Mouse (Mus musculus): ENCODE data around the gene 1500009C09Rik. TPM values are rescaled to one million over a fixed set of nuclear protein-coding genes. Genes with fewer than 3 reads are reported as not detected.

1500009C09Rik gene
- polyA plus RNA-seq, 1 experiment from 2014 or later: 0.68 TPM

DNA sequence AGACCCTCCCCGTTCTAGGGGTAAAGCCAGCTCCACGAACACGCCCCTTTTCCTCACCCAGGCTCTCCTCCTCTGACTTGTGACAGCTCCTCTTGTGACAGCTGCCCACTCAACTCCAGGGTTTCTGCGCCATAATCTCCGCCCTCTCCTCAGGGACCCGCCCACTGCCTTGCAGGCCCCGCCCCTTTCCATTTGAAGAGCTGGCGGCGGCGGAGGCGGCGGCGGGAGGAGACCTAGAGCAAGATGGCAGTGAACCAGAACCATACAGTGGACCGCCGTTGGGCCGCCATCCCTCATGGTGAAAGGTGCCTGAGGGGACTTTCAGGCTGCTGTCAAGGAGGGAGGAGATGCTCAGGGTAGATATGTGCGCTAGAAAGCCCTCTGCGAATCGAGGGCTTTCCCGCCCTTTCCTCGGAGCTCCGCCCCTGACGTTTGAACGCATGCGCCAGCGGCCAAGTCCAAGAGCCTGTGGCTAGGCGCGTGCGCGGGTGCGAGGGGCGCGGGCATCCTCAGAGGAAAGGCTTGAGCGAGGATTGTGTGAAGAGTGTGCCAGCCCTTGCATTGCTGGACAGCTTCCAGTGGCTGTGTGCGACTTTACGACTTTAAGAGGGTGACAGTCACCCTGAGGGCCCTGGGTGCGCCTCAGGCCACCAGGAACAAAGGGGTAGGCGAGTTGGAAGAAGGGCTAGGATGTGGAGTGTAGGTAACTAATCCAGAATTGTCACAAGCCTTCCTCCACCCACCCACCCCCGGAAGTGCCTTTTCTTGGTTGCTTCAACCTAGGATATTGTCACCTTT is 46.8 kb downstream of the 1500009C09Rik start, which contains the start of gene Wbp2nl:
Wbp2nl (plus strand) TSS at position 191 of the 798 bp plus-strand sequence.
- Histone ChIP-seq H3K36me3 (ENCODE audit: control insufficient read depth, insufficient read depth, low read length) (no peaks in the 10 kb centered on the region), H3K4me2 (ENCODE audit: low read depth) (no peak within 1 kb of the TSS), H3K4me1 (ENCODE audit: control insufficient read depth, insufficient read depth, low read length) (peaks cover 4% of the 10 kb centered on the region), H3K9ac (ENCODE audit: low read length) (no peak within 1 kb of the TSS), H3K9me3 (ENCODE audit: control insufficient read depth, low read length) (no peaks in the 10 kb centered on the region), H3K4me3 (ENCODE audit: low read depth, low read length) (no peak within 1 kb of the TSS), H3K27ac (ENCODE audit: low read depth, low read length) (no peak within 1 kb of the TSS), H3K27me3 (ENCODE audit: control insufficient read depth, insufficient read depth, low read length) (no peaks in the 10 kb centered on the region)
- 54% methylated on average over 39 of the region's 39 CpGs for WGBS
- DNase-seq (ENCODE audit: low spot score): no peak
- no peak for ATAC-seq (ENCODE audit: insufficient read depth, low FRiP score, low TSS enrichment)

DNA sequence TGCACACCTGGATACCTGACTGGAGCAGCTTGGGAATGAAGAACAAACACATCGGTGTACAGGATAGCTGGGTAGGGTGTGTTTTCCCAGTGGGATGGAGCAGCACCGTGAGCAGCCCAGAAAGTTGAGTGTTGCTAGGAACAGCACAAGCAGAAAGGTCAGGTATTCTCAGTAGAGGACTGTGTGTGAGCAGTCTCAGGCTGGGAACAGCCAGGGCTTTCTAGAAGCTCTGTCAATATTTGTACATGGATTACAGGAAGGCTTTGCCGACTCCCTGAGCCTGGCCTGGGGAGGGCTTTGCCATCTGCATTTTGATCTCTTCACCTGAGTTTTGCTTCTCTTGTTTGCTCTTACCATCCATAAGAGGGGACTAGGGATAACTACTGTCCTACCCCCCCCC is 54.9 kb downstream of the 1500009C09Rik start:
- H3K9ac ChIP-seq (ENCODE audit: low read length): no peak overlapping the region
- H3K36me3 ChIP-seq (ENCODE audit: control insufficient read depth, insufficient read depth, low read length): no peaks in the 10 kb centered on the region
- H3K4me3 ChIP-seq (ENCODE audit: low read depth, low read length): no peak overlapping the region
- H3K4me2 ChIP-seq (ENCODE audit: low read depth): no peak overlapping the region
- H3K27ac ChIP-seq (ENCODE audit: low read depth, low read length): no peak overlapping the region
- no peak for DNase-seq (ENCODE audit: low spot score)
- H3K27me3 ChIP-seq (ENCODE audit: control insufficient read depth, insufficient read depth, low read length): no peaks in the 10 kb centered on the region
- WGBS: 78% methylated on average over 3 of the region's 3 CpGs
- H3K9me3 ChIP-seq (ENCODE audit: control insufficient read depth, low read length): no peaks in the 10 kb centered on the region
- H3K4me1 ChIP-seq (ENCODE audit: control insufficient read depth, insufficient read depth, low read length): no peaks in the 10 kb centered on the region
- no peak for ATAC-seq (ENCODE audit: insufficient read depth, low FRiP score, low TSS enrichment)

DNA sequence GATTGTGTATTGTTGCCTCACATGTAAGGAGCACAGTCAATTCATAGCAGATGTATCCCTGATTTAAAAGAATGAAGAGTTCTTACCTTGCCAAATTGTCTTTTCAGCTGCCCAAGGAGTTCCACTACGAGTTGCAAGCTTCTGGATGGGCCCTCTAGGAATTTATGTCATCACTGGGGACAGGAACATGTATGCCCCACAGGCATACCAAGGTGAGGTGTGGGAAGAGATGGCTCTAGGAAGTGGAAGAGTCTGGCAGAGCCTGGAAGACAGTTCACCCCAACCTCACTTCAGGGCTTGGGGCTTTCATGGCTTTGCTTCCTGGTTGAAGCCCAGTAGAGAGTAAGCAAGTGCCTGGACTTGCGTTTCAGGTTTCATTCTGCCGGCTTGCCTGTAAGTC is 56.2 kb downstream of the 1500009C09Rik start:
- DNase-seq (ENCODE audit: low spot score) (no peak), ATAC-seq (ENCODE audit: insufficient read depth, low FRiP score, low TSS enrichment) (no peak)
- no peaks in the 10 kb centered on the region for H3K27me3 ChIP-seq (ENCODE audit: control insufficient read depth, insufficient read depth, low read length)
- no peak overlapping the region for H3K9ac ChIP-seq (ENCODE audit: low read length)
- H3K27ac ChIP-seq (ENCODE audit: low read depth, low read length): no peak overlapping the region
- H3K4me2 ChIP-seq (ENCODE audit: low read depth): no peak overlapping the region
- no peaks in the 10 kb centered on the region for H3K4me1 ChIP-seq (ENCODE audit: control insufficient read depth, insufficient read depth, low read length)
- WGBS: 79% methylated on average over 3 of the region's 3 CpGs
- H3K9me3 ChIP-seq (ENCODE audit: control insufficient read depth, low read length): no peaks in the 10 kb centered on the region
- no peaks in the 10 kb centered on the region for H3K36me3 ChIP-seq (ENCODE audit: control insufficient read depth, insufficient read depth, low read length)
- no peak overlapping the region for H3K4me3 ChIP-seq (ENCODE audit: low read depth, low read length)

Other genes with a start within 250 kb of the 1500009C09Rik start
- gene Desi1, start 218.5 kb upstream of the 1500009C09Rik start, polyA plus RNA-seq (2014; fragmentation: Nextera tagmentation; extraction: Ambion mirVana): 39.8 and 45.9 TPM in 2 replicates
- 283 and 301 TPM in 2 replicates for gene Snu13, start 204.8 kb upstream of the 1500009C09Rik start, polyA plus RNA-seq (2014; fragmentation: Nextera tagmentation; extraction: Ambion mirVana)
- gene 4930407I10Rik, start 193.2 kb upstream of the 1500009C09Rik start, polyA plus RNA-seq (2014; fragmentation: Nextera tagmentation; extraction: Ambion mirVana): not detected in 2 replicates
- 0.05 TPM in 1 of 2 replicates, not detected in the other for gene Mei1, start 182.4 kb upstream of the 1500009C09Rik start, polyA plus RNA-seq (2014; fragmentation: Nextera tagmentation; extraction: Ambion mirVana)
- gene Ccdc134, start 124.5 kb upstream of the 1500009C09Rik start, polyA plus RNA-seq (2014; fragmentation: Nextera tagmentation; extraction: Ambion mirVana): 19.7 and 23.5 TPM in 2 replicates
- gene Srebf2, start 105.2 kb upstream of the 1500009C09Rik start, polyA plus RNA-seq (2014; fragmentation: Nextera tagmentation; extraction: Ambion mirVana): 179 and 195 TPM in 2 replicates
- gene Shisa8, start 39.6 kb upstream of the 1500009C09Rik start, polyA plus RNA-seq (2014; fragmentation: Nextera tagmentation; extraction: Ambion mirVana): 0.30 and 0.46 TPM in 2 replicates
- 0.23 and 0.57 TPM in 2 replicates for gene Tnfrsf13c, start 28.0 kb upstream of the 1500009C09Rik start, polyA plus RNA-seq (2014; fragmentation: Nextera tagmentation; extraction: Ambion mirVana)
- gene Cenpm, start 7.6 kb upstream of the 1500009C09Rik start, polyA plus RNA-seq (2014; fragmentation: Nextera tagmentation; extraction: Ambion mirVana): 64.4 and 68.7 TPM in 2 replicates
- gene Sept3, start 22.5 kb downstream of the 1500009C09Rik start, polyA plus RNA-seq (2014; fragmentation: Nextera tagmentation; extraction: Ambion mirVana): 141 and 142 TPM in 2 replicates
- 0.16 and 0.27 TPM in 2 replicates for gene Wbp2nl, start 46.6 kb downstream of the 1500009C09Rik start, polyA plus RNA-seq (2014; fragmentation: Nextera tagmentation; extraction: Ambion mirVana)
- gene Naga, start 86.5 kb downstream of the 1500009C09Rik start, polyA plus RNA-seq (2014; fragmentation: Nextera tagmentation; extraction: Ambion mirVana): 24.7 and 28.0 TPM in 2 replicates
- gene Pheta2, start 86.5 kb downstream of the 1500009C09Rik start, polyA plus RNA-seq (2014; fragmentation: Nextera tagmentation; extraction: Ambion mirVana): 3.0 and 3.1 TPM in 2 replicates
- 267 and 274 TPM in 2 replicates for gene Smdt1, start 86.6 kb downstream of the 1500009C09Rik start, polyA plus RNA-seq (2014; fragmentation: Nextera tagmentation; extraction: Ambion mirVana)
- gene Ndufa6, start 101.9 kb downstream of the 1500009C09Rik start, polyA plus RNA-seq (2014; fragmentation: Nextera tagmentation; extraction: Ambion mirVana): 274 and 279 TPM in 2 replicates
- gene Cyp2d22, start 127.9 kb downstream of the 1500009C09Rik start, polyA plus RNA-seq (2014; fragmentation: Nextera tagmentation; extraction: Ambion mirVana): 1.5 and 1.6 TPM in 2 replicates
- gene Cyp2d11, start 141.6 kb downstream of the 1500009C09Rik start, polyA plus RNA-seq (2014; fragmentation: Nextera tagmentation; extraction: Ambion mirVana): not detected in 2 replicates
- not detected in 2 replicates for gene Cyp2d10, start 154.8 kb downstream of the 1500009C09Rik start, polyA plus RNA-seq (2014; fragmentation: Nextera tagmentation; extraction: Ambion mirVana)
- not detected in 2 replicates for gene Cyp2d9, start 181.0 kb downstream of the 1500009C09Rik start, polyA plus RNA-seq (2014; fragmentation: Nextera tagmentation; extraction: Ambion mirVana)

Measured in neural tube, embryonic 11.5 days (tissue).